Mouse (Mus musculus): Measurements from ENCODE around the gene Btaf1. TPM values are rescaled to one million over a fixed set of nuclear protein-coding genes. Genes with fewer than 3 reads are reported as not detected.
A peak's percentile ranks its signal among the peaks of the same experiment; 100 is the strongest.
"Not testable (repeated sequence)": the region's sequence is repeated elsewhere in the genome, so short reads cannot be mapped to it uniquely, and the experiment has no call there.

Btaf1 gene
- total RNA-seq, 2 experiments from 2014 or later = 6.1 to 8.8 TPM

DNA sequence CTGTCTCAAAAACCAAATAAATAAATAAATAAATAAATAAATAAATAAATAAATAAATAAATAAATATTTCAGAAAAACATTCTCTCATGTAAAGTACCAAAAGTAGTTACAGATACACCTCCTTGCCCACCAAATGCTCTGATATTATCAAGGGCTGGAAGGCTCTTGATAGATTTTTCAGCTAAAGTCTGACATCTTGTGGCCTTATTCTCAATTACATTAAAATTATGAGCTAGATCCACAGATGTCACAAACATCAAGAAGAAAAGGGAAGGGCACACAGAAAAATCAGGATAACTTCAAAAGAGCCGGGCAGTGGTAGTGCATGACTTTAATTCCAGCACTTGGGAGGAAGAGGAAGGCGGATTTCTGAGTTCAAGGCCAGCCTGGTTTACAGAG, 3.9 kb upstream of the Btaf1 start:
- DNase-seq = no peak

GRCm38 (mm10) chr19:36922936-36923335, 2.9 kb upstream of the Btaf1 start:
- DNase-seq = no peak

DNA sequence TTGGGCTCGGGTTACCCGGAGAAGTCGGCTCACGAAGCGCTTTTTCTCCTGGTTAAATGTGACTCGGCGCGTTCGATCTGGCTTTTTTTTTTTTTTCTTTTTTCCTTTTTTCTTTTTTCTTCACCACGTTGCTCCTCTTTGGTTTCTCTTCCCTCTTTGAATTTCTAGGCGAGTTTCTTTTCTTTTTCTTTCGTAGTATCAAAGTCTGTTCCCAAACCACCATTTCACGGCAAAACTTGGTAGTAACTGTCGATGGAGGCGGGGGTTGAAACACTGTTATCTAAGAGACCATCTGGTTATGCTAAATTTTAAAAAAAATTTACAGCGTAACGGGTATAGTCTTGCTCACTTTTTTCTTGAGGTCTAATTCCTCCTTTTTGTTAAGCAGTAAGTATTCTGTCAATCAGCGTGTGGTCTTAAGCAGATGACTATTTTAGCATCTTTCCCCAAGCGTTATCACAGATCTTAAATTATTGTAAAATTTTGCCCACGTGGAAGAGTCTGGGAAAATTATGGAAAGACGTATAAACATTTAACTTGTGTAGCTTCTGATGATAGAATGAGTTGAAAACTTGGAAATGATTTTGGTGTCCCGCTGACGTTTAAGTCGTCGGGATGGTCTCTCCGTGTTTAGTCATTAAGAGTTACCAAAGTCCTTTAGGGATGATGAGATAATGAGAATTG, 816 bp downstream of the Btaf1 start:
- DNase-seq = no peak

- no peak for DNase-seq
Observed at GRCm38 (mm10) chr19:36927800-36928361, 2.0 kb downstream of the Btaf1 start.

GRCm38 (mm10) chr19:36929816-36930215, 3.9 kb downstream of the Btaf1 start:
- DNase-seq = no peak

GRCm38 (mm10) chr19:36932097-36932496, 6.2 kb downstream of the Btaf1 start:
- no peak for DNase-seq

- DNase-seq = no peak
Observed at GRCm38 (mm10) chr19:36932613-36933012, 6.7 kb downstream of the Btaf1 start.

DNA sequence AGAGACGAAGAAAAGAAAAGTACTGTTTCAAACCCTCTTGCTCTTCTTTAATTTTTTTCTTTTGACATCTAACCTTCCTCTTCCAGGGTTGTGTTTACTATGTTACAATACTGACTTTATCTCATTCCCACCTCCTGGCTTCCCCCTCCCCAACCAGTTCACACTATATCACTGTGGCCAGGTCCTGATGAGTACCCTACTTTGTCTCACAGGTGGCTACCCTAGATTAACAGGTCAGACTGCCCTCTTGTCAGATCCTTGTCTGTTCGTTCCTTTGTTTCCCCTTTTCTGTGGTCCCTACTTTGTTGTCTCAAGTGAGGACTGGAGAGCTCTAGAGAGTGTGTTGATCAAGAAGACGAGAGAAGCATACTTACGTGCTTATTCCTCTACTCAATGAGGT, 10.4 kb downstream of the Btaf1 start:
- DNase-seq = no peak

DNA sequence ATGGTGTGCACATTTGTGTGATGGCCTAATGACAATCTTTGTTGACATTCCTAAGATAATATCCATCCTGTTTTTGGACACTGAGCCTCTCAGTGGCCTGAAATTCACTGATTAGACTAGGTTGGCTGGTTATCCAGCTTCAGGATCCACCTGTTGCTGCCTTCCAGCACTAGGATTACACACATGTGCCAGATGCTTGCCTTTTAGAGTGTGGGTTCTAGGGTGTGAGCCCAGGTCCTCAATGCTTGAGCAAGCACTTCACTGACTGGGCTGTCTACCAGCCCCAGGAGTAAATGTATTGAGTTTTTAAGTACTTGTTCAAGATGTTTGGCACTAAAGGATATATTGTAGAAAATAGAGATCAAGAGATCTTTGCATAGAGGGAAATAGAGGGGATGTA, 12.1 kb downstream of the Btaf1 start:
- DNase-seq = no peak

DNA sequence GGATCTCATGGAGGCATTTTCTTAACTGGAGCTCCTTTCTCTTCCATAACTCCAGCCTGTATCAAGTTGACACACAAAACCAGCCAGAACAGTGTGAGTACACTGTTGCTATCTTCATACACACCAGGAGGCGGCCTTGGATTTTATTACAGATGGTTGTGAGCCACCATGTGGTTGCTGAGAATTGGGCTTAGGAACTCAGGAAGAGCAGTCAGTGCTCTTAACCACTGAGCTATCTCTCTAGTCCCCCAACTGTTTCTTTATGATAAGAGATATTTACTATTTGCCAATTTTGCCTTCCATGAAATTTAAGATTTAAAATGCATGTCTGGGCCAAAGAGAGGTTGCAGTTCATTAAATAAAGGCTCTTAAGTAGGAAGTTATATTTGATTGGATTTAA, 14.2 kb downstream of the Btaf1 start:
- no peak for DNase-seq

DNA sequence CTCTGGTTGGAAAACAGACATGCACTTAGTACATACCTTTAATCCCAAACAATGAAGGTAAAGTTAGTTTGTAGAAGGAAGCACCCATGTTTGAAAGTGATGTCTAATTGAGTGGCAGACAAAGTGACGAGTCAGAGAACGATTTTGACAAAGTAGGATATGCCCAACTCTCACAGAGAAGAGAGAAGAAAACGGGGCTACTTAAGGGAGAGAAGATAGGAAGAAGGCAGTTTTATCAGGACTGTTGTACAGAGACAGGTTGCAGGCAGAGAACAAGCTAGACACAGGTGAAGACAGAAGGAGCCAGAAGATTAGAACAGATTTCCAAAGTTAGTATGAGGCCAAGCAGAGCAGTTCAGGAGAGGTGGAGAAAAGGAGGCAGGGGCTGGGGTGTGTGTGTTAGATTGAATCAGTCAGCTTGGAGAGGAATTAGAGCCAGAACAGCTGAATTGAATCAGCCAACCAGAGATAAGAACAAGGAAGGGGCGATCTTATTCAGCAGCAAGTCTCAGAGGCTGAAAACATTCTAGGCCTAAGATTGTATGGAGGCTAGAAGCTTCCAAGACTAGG, 27.8 kb downstream of the Btaf1 start:
- no peak for DNase-seq

DNA sequence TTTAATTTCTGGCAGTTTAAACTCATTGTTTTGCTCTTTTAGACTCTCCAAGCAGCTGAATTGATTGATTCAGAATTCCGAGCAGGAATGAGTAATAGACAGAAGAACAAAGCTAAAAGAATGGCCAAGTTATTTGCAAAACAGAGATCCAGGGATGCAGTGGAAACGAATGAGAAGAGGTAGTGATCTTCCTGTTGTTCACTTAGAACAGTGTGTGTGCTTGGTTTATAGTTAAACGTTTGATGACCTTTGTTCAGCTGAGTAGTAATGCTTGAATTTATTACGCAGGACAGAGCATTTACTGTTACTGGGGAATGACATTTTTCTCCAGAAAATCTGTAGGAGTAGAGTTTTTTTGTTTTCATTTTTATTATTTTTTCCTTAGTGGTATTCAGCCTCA, 32.5 kb downstream of the Btaf1 start:
- no peak for DNase-seq

DNA sequence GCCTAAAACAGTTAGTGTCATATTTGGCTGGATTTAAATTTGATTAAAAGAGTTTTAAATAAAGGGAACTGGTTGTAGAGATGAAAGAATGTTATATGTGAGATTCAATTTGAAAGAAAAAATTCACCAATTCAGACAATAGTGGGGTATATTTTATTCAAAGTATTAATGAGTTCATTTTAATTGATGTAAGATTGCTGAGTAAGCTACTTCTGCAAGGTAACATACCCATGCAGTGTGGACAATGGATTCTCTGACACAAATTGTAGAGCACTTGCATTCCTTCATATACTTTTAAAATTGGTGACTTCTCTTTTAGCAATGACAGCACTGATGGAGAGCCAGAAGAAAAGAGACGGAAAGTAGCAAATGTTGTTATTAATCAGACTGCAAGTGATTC, 35.4 kb downstream of the Btaf1 start:
- no peak for DNase-seq

DNA sequence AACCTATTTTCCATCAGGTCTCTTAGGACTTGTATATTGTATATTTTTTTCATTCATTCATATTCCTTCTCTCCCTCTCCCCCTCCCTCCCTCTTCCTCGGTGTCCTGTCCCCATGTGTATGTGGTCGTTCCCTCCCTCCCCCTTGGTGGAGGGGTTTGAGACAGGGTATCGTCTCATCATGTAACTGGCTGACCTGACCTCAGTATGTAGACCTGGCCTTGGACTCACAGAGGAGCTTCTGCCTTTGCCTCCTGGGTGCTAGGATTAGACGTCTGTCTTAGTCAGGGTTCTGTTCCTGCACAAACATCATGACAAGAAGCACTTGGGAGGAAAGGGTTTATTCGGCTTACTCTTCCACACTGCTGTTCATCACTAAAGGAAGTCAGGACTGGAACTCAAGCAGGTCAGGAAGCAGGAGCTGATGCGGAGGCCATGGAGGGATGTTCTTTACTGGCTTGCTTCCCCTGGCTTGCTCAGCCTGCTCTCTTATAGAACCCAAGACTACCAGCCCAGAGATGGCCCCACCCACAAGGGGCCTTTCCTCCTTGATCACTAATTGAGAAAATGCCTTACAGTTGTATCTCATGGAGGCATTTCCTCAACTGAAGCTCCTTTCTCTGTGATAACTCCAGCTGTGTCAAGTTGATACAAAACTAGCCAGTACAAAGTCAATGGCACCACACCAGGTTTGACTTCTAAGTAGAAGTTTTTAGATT, 36.8 kb downstream of the Btaf1 start:
- DNase-seq = not testable (repeated sequence)

DNA sequence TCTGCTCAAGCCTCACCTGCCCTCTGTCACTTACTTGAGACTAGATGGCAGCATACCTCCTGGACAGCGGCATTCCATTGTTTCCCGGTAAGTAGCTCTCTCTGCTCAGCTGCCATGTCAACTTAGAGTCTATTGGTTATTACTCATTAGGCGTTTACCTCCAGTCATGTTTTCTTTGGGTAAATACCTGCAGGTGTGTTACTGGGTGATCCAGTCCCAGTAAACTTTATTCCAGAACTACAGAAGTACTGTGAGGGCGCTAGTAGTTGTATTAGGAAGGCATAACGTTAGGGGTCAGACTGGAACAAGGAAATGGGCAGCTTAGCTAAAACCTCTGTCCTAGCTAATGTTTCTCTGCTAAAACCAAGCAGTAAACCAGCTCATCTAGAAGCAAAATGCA, 78.7 kb downstream of the Btaf1 start:
- DNase-seq = no peak

DNA sequence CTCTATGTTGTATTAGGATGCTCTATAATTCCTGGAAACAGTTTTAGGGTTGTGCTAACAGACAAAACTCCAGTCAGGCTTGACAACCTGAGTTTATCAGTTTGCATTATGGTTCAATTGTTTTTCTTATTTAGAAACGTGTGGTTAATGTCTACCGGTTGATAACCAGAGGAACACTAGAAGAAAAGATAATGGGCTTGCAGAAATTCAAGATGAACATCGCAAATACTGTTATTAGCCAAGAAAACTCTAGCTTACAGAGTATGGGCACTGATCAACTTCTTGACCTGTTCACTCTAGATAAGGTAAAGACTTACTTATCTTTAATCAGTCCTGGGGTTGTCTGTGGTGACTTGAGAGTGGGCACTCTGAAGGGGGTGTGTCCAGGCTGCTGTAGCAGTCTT, 84.0 kb downstream of the Btaf1 start:
- no peak for DNase-seq

DNA sequence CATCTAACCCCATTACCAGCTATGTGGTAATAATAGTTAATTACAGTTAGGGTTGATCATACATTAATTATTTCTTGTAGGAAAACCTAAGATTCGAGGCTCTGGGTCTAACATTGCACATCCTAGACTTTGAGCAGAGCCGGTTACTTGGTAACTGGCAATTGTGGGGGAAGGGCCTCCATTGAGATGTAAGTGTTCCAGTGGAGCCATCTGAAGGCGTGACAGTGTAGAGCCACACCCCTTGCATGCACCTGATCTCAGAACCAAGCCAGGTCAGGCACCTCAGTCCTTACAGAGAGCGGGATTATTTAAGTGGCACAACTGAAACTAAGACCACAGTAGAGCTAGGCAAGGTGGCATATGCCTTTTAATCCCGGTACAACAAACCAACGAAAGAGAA, 87.6 kb downstream of the Btaf1 start:
- DNase-seq = no peak

DNA sequence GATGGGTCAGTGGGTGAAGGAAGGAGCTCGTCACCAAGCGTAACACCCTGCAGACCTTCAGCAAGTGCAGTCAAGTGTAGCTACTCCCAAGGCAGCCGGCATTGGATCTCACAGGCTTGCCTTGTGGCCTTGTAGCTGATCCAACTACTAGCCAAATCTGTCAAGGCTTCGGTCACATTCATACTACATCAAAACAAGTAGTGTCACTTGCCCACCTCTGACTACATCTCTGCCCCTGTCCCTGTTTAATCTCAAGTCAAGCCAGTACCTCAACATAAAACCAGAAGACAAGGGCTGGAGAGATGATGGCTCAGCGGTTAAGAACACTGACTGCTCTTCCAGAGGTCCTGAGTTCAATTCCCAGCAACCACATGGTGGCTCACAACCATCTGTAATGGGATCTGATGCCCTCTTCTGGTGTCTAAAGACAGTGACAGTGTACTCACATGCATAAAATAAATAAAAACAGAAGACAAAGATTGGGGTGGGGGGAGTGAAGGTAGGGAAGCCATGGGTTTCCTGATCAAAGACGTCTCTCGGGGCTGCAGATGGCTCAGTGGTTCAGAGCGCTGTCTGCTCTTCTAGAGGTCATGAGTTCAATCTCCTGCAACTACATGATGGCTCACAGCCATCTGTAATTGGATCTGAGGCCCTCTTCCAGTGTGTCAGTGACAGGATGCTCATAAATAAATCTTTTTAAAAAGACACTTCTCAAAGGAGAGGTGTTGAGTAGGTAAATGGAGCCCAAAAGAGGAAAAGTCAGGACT, 88.5 kb downstream of the Btaf1 start:
- no peak for DNase-seq

DNA sequence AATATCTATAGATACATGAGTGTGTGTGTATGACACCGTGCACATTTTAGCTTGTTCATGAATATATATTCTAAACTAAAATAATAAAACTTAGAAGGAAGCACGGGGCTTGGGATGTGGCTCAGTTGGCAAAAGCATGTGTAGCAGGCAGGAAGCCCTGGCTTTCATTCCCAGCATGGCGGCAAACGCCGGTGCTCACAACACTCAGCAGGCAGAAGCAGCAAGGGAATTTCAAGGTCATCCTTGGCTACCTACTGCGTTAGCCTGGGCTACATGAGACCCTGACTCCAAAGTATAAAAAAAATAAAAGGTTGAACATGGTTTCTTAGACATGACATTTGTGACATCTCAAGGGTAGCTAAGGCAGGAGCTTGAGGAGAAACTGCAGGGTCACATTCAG, 91.0 kb downstream of the Btaf1 start:
- DNase-seq = no peak

DNA sequence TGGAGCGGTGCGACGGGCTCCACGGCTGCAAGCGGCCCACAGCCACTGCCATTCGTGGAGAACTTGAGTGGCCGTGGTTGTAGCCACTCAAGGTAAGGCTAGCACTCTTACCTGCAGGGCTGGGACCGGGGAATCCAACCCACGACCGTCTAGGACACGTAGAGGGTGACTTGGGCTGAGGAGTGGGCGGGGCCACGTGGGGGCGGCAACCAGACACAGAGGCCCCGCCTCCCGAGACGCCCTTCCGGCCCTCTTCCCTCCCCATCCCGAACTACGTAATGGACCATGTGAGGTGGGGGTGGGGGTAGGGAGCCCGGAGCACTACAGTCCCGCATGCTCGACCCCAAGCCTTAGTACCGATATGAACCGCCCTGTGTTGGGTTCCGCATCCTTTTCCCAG, 92.5 kb downstream of the Btaf1 start:
- DNase-seq = peak; percentile 14

DNA sequence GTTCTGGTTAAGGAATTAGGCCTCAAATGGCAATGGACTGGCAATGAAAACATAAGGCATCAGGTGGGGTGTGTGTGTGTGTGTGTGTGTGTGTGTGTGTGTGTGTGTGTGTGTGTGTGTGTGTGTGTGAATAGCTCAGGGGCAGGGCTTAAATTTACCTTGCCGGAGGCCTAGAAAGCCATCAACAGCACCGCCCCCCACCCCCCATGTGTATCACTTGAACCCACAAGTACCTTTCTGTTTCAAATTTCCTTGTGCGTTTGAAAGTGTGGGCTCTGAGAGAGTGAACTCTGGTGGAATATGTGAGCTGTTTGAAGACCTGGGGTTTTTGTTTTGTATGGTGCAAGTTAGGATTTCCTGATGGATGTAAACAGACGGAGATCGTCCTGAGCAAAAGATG, 93.1 kb downstream of the Btaf1 start:
- DNase-seq = no peak

DNA sequence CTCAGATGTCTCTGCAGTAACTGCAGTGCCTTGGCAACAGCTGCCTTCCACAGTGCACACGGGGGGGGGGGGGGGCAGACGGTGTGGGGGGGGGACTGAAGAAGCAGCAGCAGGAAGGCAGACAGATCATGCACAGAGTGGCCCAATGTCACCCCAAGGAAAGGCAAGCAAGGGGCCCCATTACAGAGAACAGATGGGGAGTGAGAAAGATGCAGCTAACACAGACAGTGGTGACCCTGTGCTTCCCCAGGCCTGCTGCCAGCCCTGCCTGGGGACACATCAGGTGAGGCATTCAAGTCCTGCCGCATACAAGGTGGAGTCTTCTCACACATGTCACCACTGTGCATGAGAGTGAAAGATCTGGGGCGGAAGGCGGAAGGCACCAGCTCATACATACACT, 94.7 kb downstream of the Btaf1 start:
- no peak for DNase-seq

- peak; percentile 58 for DNase-seq
Observed at GRCm38 (mm10) chr19:37020951-37021350, 95.1 kb downstream of the Btaf1 start.
